Mouse (Mus musculus): ENCODE measurements around the gene Serinc3.

- TF ChIP-seq CTCF (conservative IDR thresholded peaks at IDR 0.05 in 1 of 2, IDR thresholded peaks at IDR 0.05 in 1 of 2; ENCODE audit: low read depth in 2 of 2, low read length in 2 of 2) = no peak
- TF ChIP-seq SMC3 (IDR thresholded peaks at IDR 0.05; ENCODE audit: low read depth, low read length) = no peak
- TF ChIP-seq ZC3H11A (IDR thresholded peaks at IDR 0.05; ENCODE audit: low read depth, low read length) = no peak
- TF ChIP-seq POLR2A (IDR thresholded peaks at IDR 0.05; ENCODE audit: low read depth, low read length) = 0 out of 2 replicates have a peak, but pooled peaks have one; percentile 8
- TF ChIP-seq GABPA (IDR thresholded peaks at IDR 0.05; ENCODE audit: insufficient replicate concordance, low read depth, low read length) = no peak
- TF ChIP-seq E2F4 (IDR thresholded peaks at IDR 0.05; ENCODE audit: insufficient replicate concordance, low read depth, low read length) = no peak
Observed at GRCm38 (mm10) chr2:163676321-163676720, 31.4 kb upstream of the Serinc3 start.

Measured in CH12.LX (cell line).